Mouse (Mus musculus) heart, adult 2 months (tissue): ENCODE measurements at regions not wholly inside any gene's neighbourhood (a gene's known extent, or its start where the extent isn't known, plus 50 kb on each side); places are given as distances from the start of the nearest gene placed in this dataset.

ENCODE experiments used
- CTCF ChIP-seq: fragments of 200-600 bp; IDR thresholded peaks from 2 replicates; pipeline ENCODE4 v1.8.1; 2022; ENCODE audit warnings: antibody characterized with exemption, mild to moderate bottlenecking, moderate library complexity
- EP300 ChIP-seq: fragments of 200-500 bp; IDR thresholded peaks from 2 replicates; pipeline ENCODE4 v1.6.1; 2011; ENCODE audit warnings: low read depth, low read length, control low read depth; ENCODE audit not compliant: insufficient read depth
- POLR2A ChIP-seq: fragments of 200-500 bp; IDR thresholded peaks from 2 replicates; pipeline ENCODE4 v1.6.1; 2011; ENCODE audit warnings: mild to moderate bottlenecking, low read depth, low read length, control low read depth; ENCODE audit not compliant: insufficient read depth

GRCm38 (mm10) chr5:75756168-75756567 is 181.5 kb downstream of the Kit start:
- no peak for TF ChIP-seq CTCF
- no peak for TF ChIP-seq POLR2A
- TF ChIP-seq EP300: no peak
